Mouse (Mus musculus) gastrocnemius, postnatal 36 days (tissue): Measurements from ENCODE around the gene Hnrnpul1. TPM values are rescaled to one million over a fixed set of nuclear protein-coding genes. Genes with fewer than 3 reads are reported as not detected.
A peak's percentile ranks its signal among the peaks of the same experiment; 100 is the strongest.
"Not testable (repeated sequence)": the region's sequence is repeated elsewhere in the genome, so short reads cannot be mapped to it uniquely, and the experiment has no call there.

Experiments
- DNase-seq, 2 experiments: peaks; one replicate each; pipeline ENCODE4 v3.0.0; 2022
- intact Hi-C: fragments of 180-260 bp; cut with DNase I; formaldehyde crosslinking; loops from one replicate; pipeline ENCODE4 v1.15.1; 2025
- total RNA-seq, 2 experiments: library from RNA; stranded (reverse); gene quantifications; 2 replicates each; pipeline ENCODE4 v1.2.3; 2021

Gene Hnrnpul1
- total RNA-seq, 2 experiments from 2014 or later, result 60.4 to 62.0 TPM

- DNase-seq, intact Hi-C loops: not testable (repeated sequence)
Observed at GRCm38 (mm10) chr7:25721776-25722175, 32.8 kb downstream of the Hnrnpul1 start.

GRCm38 (mm10) chr7:25720760-25721159 lies 33.8 kb downstream of the Hnrnpul1 start:
- intact Hi-C loops, result no loop called here
- no peak for DNase-seq

- intact Hi-C loops, result no loop called here
- peak; percentile 66 to 82 for DNase-seq
Observed at GRCm38 (mm10) chr7:25719761-25720610, 34.6 kb downstream of the Hnrnpul1 start.

- intact Hi-C loops, result no loop called here
- DNase-seq, result peak; percentile 90 to 91
Observed at GRCm38 (mm10) chr7:25718788-25719417, 35.7 kb downstream of the Hnrnpul1 start, which contains the start of gene Ccdc97. Gene Ccdc97, minus strand, starts transcription at chr7:25719088.

- intact Hi-C loops, result no loop called here
Observed at GRCm38 (mm10) chr7:25717478-25717877, 37.1 kb downstream of the Hnrnpul1 start.

GRCm38 (mm10) chr7:25715731-25716271 lies 38.8 kb downstream of the Hnrnpul1 start:
- no peak for DNase-seq
- intact Hi-C loops, result no loop called here

More at GRCm38 (mm10) chr7:25717478-25717877, 37.1 kb downstream of the Hnrnpul1 start:
- DNase-seq, result no peak

GRCm38 (mm10) chr7:25714581-25714980 lies 40.0 kb downstream of the Hnrnpul1 start:
- intact Hi-C loops, result no loop called here
- no peak for DNase-seq

GRCm38 (mm10) chr7:25712801-25713200 lies 41.8 kb downstream of the Hnrnpul1 start:
- no peak for DNase-seq
- intact Hi-C loops, result no loop called here

- intact Hi-C loops, result no loop called here
Observed at GRCm38 (mm10) chr7:25711731-25712197, 42.8 kb downstream of the Hnrnpul1 start.

GRCm38 (mm10) chr7:25711165-25711564 lies 43.4 kb downstream of the Hnrnpul1 start:
- intact Hi-C loops, result no loop called here

More at GRCm38 (mm10) chr7:25711731-25712197, 42.8 kb downstream of the Hnrnpul1 start:
- peak; percentile 51 to 58 for DNase-seq

GRCm38 (mm10) chr7:25710519-25711130 lies 43.9 kb downstream of the Hnrnpul1 start:
- intact Hi-C loops, result no loop called here
- DNase-seq, result peak in 1 of 2 experiments; percentile 21

More at GRCm38 (mm10) chr7:25711165-25711564, 43.4 kb downstream of the Hnrnpul1 start:
- peak in 1 of 2 experiments; percentile 14 for DNase-seq

GRCm38 (mm10) chr7:25709961-25710360 lies 44.6 kb downstream of the Hnrnpul1 start:
- DNase-seq, result no peak

GRCm38 (mm10) chr7:25707581-25708292 lies 46.8 kb downstream of the Hnrnpul1 start:
- peak; percentile 35 to 39 for DNase-seq
- intact Hi-C loops, result no loop called here

More at GRCm38 (mm10) chr7:25709961-25710360, 44.6 kb downstream of the Hnrnpul1 start:
- intact Hi-C loops, result no loop called here

GRCm38 (mm10) chr7:25706578-25707170 lies 47.9 kb downstream of the Hnrnpul1 start:
- DNase-seq, result no peak
- intact Hi-C loops, result no loop called here

- DNase-seq, result peak in 1 of 2 experiments; percentile 22
- intact Hi-C loops, result no loop called here
Observed at GRCm38 (mm10) chr7:25705801-25706251, 48.7 kb downstream of the Hnrnpul1 start.

- peak in 1 of 2 experiments; percentile 13 for DNase-seq
- intact Hi-C loops, result no loop called here
Observed at GRCm38 (mm10) chr7:25704716-25705364, 49.7 kb downstream of the Hnrnpul1 start.

- DNase-seq, result peak in 1 of 2 experiments; percentile 13
Observed at GRCm38 (mm10) chr7:25703793-25704494, 50.6 kb downstream of the Hnrnpul1 start.

GRCm38 (mm10) chr7:25702350-25702749 lies 52.2 kb downstream of the Hnrnpul1 start:
- no peak for DNase-seq
- intact Hi-C loops, result no loop called here

More at GRCm38 (mm10) chr7:25703793-25704494, 50.6 kb downstream of the Hnrnpul1 start:
- intact Hi-C loops, result no loop called here
